Mouse (Mus musculus) right cerebral cortex, adult 2 months (tissue): ENCODE data around the gene Fam155a.

ENCODE experiments used
- DNase-seq, 2 experiments: peaks; one replicate each; pipeline ENCODE4 v3.0.0; 2021 to 2022; ENCODE audit warnings: low spot score in 2 of 2

The Fam155a gene

GRCm38 (mm10) chr8:9180686-9181315 is 590.2 kb downstream of the Fam155a start:
- no peak for DNase-seq

GRCm38 (mm10) chr8:9176974-9177373 is 594.0 kb downstream of the Fam155a start:
- DNase-seq, result no peak

- DNase-seq, result peak; percentile 80 to 85
These were observed 595.9 kb downstream of the Fam155a start for GRCm38 (mm10) chr8:9174865-9175565.

GRCm38 (mm10) chr8:9171848-9172247 is 599.1 kb downstream of the Fam155a start:
- no peak for DNase-seq

- DNase-seq, result no peak
These were observed 603.0 kb downstream of the Fam155a start for GRCm38 (mm10) chr8:9167995-9168394.

- no peak for DNase-seq
These were observed 609.4 kb downstream of the Fam155a start for GRCm38 (mm10) chr8:9161606-9162005.

GRCm38 (mm10) chr8:9159322-9159721 is 611.6 kb downstream of the Fam155a start:
- DNase-seq, result no peak

- peak in 1 of 2 experiments; percentile 16 for DNase-seq
These were observed 612.3 kb downstream of the Fam155a start for GRCm38 (mm10) chr8:9158652-9159051.

- DNase-seq, result no peak
These were observed 613.7 kb downstream of the Fam155a start for GRCm38 (mm10) chr8:9157141-9157781.
